Mouse (Mus musculus) thymus, postnatal 14 days (tissue): Measurements from ENCODE around the gene Vmn2r83.

ENCODE experiments used
- DNase-seq: peaks from one replicate; pipeline ENCODE4 v3.0.0; 2021

Gene Vmn2r83

GRCm38 (mm10) chr10:79538323-79538722 is 69.8 kb downstream of the Vmn2r83 start:
- DNase-seq = no peak

GRCm38 (mm10) chr10:79538873-79539272 is 70.3 kb downstream of the Vmn2r83 start:
- DNase-seq = no peak

GRCm38 (mm10) chr10:79539701-79540495 is 71.4 kb downstream of the Vmn2r83 start:
- no peak for DNase-seq

- DNase-seq = no peak
These were observed 72.2 kb downstream of the Vmn2r83 start for GRCm38 (mm10) chr10:79540746-79541145.

- DNase-seq = no peak
These were observed 73.0 kb downstream of the Vmn2r83 start for GRCm38 (mm10) chr10:79541522-79541921.

- no peak for DNase-seq
These were observed 73.6 kb downstream of the Vmn2r83 start for GRCm38 (mm10) chr10:79542171-79542570.
